ENCODE assay signal across 8 mouse cellular contexts in the genomic region with DNA sequence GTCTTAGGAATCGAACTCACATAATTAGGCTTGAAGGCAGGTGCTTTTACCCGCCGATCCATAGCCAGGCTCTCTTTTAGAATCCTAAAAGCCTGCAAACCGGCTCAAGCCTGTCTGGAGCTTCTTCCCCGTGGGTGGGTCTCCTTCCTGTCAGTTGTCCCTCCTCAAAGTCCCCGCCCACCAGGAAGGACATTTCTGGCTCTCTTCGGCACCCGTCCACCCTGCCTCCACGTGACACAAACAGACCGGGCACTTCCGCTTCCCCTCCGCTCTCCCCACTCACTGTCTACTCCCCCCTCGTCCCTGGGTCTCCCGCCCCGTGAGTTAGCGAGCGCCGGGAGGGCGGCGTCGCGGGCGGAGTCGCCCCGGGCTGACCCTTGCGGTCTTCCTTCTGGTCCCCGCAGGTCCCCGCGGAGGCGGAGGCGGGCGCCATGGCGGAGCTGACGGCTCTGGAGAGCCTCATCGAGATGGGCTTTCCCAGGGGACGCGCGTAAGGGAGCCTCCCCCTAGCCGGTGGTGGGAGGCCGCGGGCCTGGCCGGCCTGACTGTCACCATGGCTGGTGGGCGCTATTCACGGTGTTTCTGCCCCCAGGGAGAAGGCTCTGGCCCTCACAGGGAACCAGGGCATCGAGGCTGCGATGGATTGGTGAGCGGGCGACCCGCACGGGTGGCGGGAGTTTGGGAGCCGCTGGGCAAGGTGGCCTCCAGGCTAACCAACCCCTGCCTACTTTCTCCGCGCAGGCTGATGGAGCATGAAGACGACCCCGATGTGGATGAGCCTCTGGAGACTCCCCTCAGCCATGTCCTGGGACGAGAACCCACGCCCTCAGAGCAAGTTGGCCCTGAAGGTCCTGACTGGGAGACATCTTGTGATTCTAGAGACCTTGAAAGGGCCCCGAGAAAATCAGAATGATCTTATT. TPM values are rescaled to one million over a fixed set of nuclear protein-coding genes. Genes with fewer than 3 reads are reported as not detected.
A peak's percentile ranks its signal among the peaks of the same experiment; 100 is the strongest.
DNase-seq lines count a peak whose midpoint lies in the region; ATAC-seq and TF ChIP-seq lines count a peak whose summit lies in the region.

Ubxn1 (plus strand) TSS at position 230 of the 920 bp plus-strand sequence.

- no peak for TF ChIP-seq CTCF in bone marrow, adult 2 months (IDR thresholded peaks at IDR 0.05; ENCODE audit: control insufficient read depth, insufficient read depth, low read length)
- TF ChIP-seq CTCF in midbrain, postnatal 0 days (IDR thresholded peaks at IDR 0.05) = no peak

- DNase-seq in 416B (ENCODE audit: low read depth) = peak; percentile 98
- DNase-seq in heart, adult 8-10 months (ENCODE audit: low spot score) = peak; percentile 99
- DNase-seq in kidney, adult 9 months = peak; percentile 99
- DNase-seq in limb, embryonic 14.5 days (ENCODE audit: low spot score) = peak; percentile 96
- peak; percentile 98 for DNase-seq in midbrain, postnatal 0 days (ENCODE audit: low spot score)
- DNase-seq in spleen, postnatal 14 days (ENCODE audit: low spot score in 2 of 2) = peak; percentile 87 to 90

- H3K27ac ChIP-seq in bone marrow, adult 2 months (ENCODE audit: control insufficient read depth, insufficient read depth, low read depth, low read length, poor library complexity) = peak within 1 kb of the TSS; percentile 80
- H3K27ac ChIP-seq in embryonic facial prominence, embryonic 15.5 days (replicated peaks) = peak within 1 kb of the TSS; percentile 85
- peak within 1 kb of the TSS; percentile 63 for H3K27ac ChIP-seq in limb, embryonic 14.5 days (replicated peaks; ENCODE audit: low read depth, low read length)
- H3K27ac ChIP-seq in midbrain, postnatal 0 days (ENCODE audit: low read depth, low read length) = peak within 1 kb of the TSS; percentile 74

- peaks cover 35% of the 10 kb centered on the region for H3K36me3 ChIP-seq in embryonic facial prominence, embryonic 15.5 days
- peaks cover 32% of the 10 kb centered on the region for H3K36me3 ChIP-seq in limb, embryonic 14.5 days (ENCODE audit: control insufficient read depth, insufficient read depth, low read length)
- peaks cover 23% of the 10 kb centered on the region for H3K36me3 ChIP-seq in midbrain, postnatal 0 days (ENCODE audit: insufficient read depth, low read length)

- H3K4me2 ChIP-seq in embryonic facial prominence, embryonic 15.5 days (replicated peaks) = peak within 1 kb of the TSS; percentile 83
- H3K4me2 ChIP-seq in limb, embryonic 14.5 days (replicated peaks; ENCODE audit: low read depth, low read length, severe bottlenecking) = peak within 1 kb of the TSS; percentile 88
- H3K4me2 ChIP-seq in midbrain, postnatal 0 days (ENCODE audit: low read depth, low read length, poor library complexity, severe bottlenecking) = peak within 1 kb of the TSS; percentile 94

- H3K4me1 ChIP-seq in bone marrow, adult 2 months (ENCODE audit: control insufficient read depth, insufficient read depth, low read length) = no peaks in the 10 kb centered on the region; the same call in 1 of the 2 replicates
- peaks cover 9% of the 10 kb centered on the region for H3K4me1 ChIP-seq in embryonic facial prominence, embryonic 15.5 days
- H3K4me1 ChIP-seq in limb, embryonic 14.5 days (ENCODE audit: control insufficient read depth, insufficient read depth, low read length) = peaks cover 4% of the 10 kb centered on the region; the same call in 1 of the 2 replicates
- H3K4me1 ChIP-seq in midbrain, postnatal 0 days (ENCODE audit: insufficient read depth, low read length) = no peaks in the 10 kb centered on the region

- H3K27me3 ChIP-seq in embryonic facial prominence, embryonic 15.5 days = no peaks in the 10 kb centered on the region
- H3K27me3 ChIP-seq in limb, embryonic 14.5 days (ENCODE audit: control insufficient read depth, insufficient read depth, low read length) = no peaks in the 10 kb centered on the region
- H3K27me3 ChIP-seq in midbrain, postnatal 0 days (ENCODE audit: insufficient read depth, low read length) = no peaks in the 10 kb centered on the region

- peak; percentile 69 for TF ChIP-seq POLR2A in bone marrow, adult 2 months (IDR thresholded peaks at IDR 0.05; ENCODE audit: borderline replicate concordance, control insufficient read depth, low read depth, low read length)
- peak; percentile 60; the same call in 1 of the 2 replicates for TF ChIP-seq POLR2A in limb, embryonic 14.5 days (IDR thresholded peaks at IDR 0.05; ENCODE audit: borderline replicate concordance, extremely low read depth, insufficient read depth, insufficient read length)

- H3K9ac ChIP-seq in embryonic facial prominence, embryonic 15.5 days = peak within 1 kb of the TSS; percentile 96
- H3K9ac ChIP-seq in limb, embryonic 14.5 days (ENCODE audit: low read depth, low read length, severe bottlenecking) = peak within 1 kb of the TSS; percentile 93
- peak within 1 kb of the TSS; percentile 94 for H3K9ac ChIP-seq in midbrain, postnatal 0 days (replicated peaks; ENCODE audit: low read length, poor library complexity, severe bottlenecking)

- peak; percentile 97 for ATAC-seq in embryonic facial prominence, embryonic 15.5 days (ENCODE audit: insufficient number of reproducible peaks, low FRiP score, low TSS enrichment, low read depth)
- peak; percentile 97 for ATAC-seq in limb, embryonic 14.5 days (ENCODE audit: low FRiP score, low read depth)
- ATAC-seq in midbrain, postnatal 0 days (ENCODE audit: low FRiP score) = peak; percentile 97

- WGBS in bone marrow, adult 2 months = under 1% methylated on average over 59 of the region's 59 CpGs
- under 1% methylated on average over 59 of the region's 59 CpGs for WGBS in embryonic facial prominence, embryonic 15.5 days
- WGBS in limb, embryonic 14.5 days = 3% methylated on average over 52 of the region's 59 CpGs
- 1% methylated on average over 57 of the region's 59 CpGs for WGBS in midbrain, postnatal 0 days

- H3K9me3 ChIP-seq in embryonic facial prominence, embryonic 15.5 days (replicated peaks) = no peaks in the 10 kb centered on the region
- no peaks in the 10 kb centered on the region for H3K9me3 ChIP-seq in limb, embryonic 14.5 days (ENCODE audit: control insufficient read depth, low read length)
- no peaks in the 10 kb centered on the region for H3K9me3 ChIP-seq in midbrain, postnatal 0 days (ENCODE audit: low read length)

- H3K4me3 ChIP-seq in bone marrow, adult 2 months (replicated peaks; ENCODE audit: control insufficient read depth, low read depth, low read length) = peak within 1 kb of the TSS; percentile 89
- peak within 1 kb of the TSS; percentile 94 for H3K4me3 ChIP-seq in embryonic facial prominence, embryonic 15.5 days (replicated peaks)
- peak within 1 kb of the TSS; percentile 91 for H3K4me3 ChIP-seq in limb, embryonic 14.5 days (replicated peaks; ENCODE audit: low read length)
- H3K4me3 ChIP-seq in midbrain, postnatal 0 days (ENCODE audit: low read depth, low read length) = peak within 1 kb of the TSS; percentile 96

RNA-seq across cellular contexts. Expression of gene Ubxn1, which starts in this region (rescaled TPM):
- polyA plus RNA-seq in bone marrow, adult 2 months (2011; ENCODE audit: insufficient read depth, insufficient read length, low replicate concordance, missing spikeins) = 110 and 112 TPM in 2 replicates
- polyA plus RNA-seq in embryonic facial prominence, embryonic 15.5 days (2015; fragmentation: Nextera tagmentation; extraction: Ambion mirVana) = 177 and 194 TPM in 2 replicates
- 100 to 1,000 TPM; 122 to 127 (median 125) TPM for total RNA-seq in heart, adult 8-10 months (2022)
- polyA plus RNA-seq in limb, embryonic 14.5 days (2012; rRNA removed) = 84.2 and 127 TPM in 2 replicates
- 154 and 166 TPM in 2 replicates for polyA plus RNA-seq in limb, embryonic 14.5 days (2014; fragmentation: Nextera tagmentation; extraction: Ambion mirVana)
- total RNA-seq in midbrain, postnatal 0 days (2014; rRNA removed) = 73.5 and 73.8 TPM in 2 replicates
- polyA plus RNA-seq in midbrain, postnatal 0 days (2015; fragmentation: Nextera tagmentation; extraction: Ambion mirVana) = 142 and 143 TPM in 2 replicates

Comparison
In these comparisons a context has a peak if more than half of its experiments do, and no peak if none do; other contexts are left out.
1. Peak in every context shown above with its lines: DNase-seq, ATAC-seq, H3K4me3 ChIP-seq and H3K27ac ChIP-seq.